Mouse (Mus musculus): ENCODE results near the gene Sel1l3. TPM values are rescaled to one million over a fixed set of nuclear protein-coding genes. Genes with fewer than 3 reads are reported as not detected.
A peak's percentile ranks its signal among the peaks of the same experiment; 100 is the strongest.

Gene Sel1l3
- polyA plus RNA-seq, 1 experiment from 2014 or later: 3.8 TPM

GRCm38 (mm10) chr5:53167564-53167963 lies 46.2 kb downstream of the Sel1l3 start:
- ATAC-seq: no peak
- Histone ChIP-seq H3K27me3 (no peaks in the 10 kb centered on the region), H3K4me2 (replicated peaks) (no peak overlapping the region), H3K27ac (no peak overlapping the region), H3K36me3 (peaks cover 3% of the 10 kb centered on the region; the same call in 1 of the 2 replicates), H3K4me3 (replicated peaks) (no peak overlapping the region), H3K4me1 (replicated peaks) (no peaks in the 10 kb centered on the region), H3K9ac (replicated peaks) (no peak overlapping the region), H3K9me3 (no peaks in the 10 kb centered on the region)
- 94% methylated on average over 4 of the region's 4 CpGs for WGBS

GRCm38 (mm10) chr5:53165672-53166071 lies 48.1 kb downstream of the Sel1l3 start:
- H3K9me3 ChIP-seq: no peaks in the 10 kb centered on the region
- no peaks in the 10 kb centered on the region for H3K4me1 ChIP-seq (replicated peaks)
- 94% methylated on average over 5 of the region's 5 CpGs for WGBS
- no peaks in the 10 kb centered on the region for H3K27me3 ChIP-seq
- no peak for ATAC-seq
- no peak overlapping the region for H3K27ac ChIP-seq
- peaks cover 3% of the 10 kb centered on the region; the same call in 1 of the 2 replicates for H3K36me3 ChIP-seq
- no peak overlapping the region for H3K9ac ChIP-seq (replicated peaks)
- no peak overlapping the region for H3K4me2 ChIP-seq (replicated peaks)
- H3K4me3 ChIP-seq (replicated peaks): no peak overlapping the region

- no peaks in the 10 kb centered on the region for H3K27me3 ChIP-seq
- peak; percentile 37; the same call in 1 of the 2 replicates for ATAC-seq
- WGBS: 91% methylated on average over 8 of the region's 8 CpGs
- no peak overlapping the region for H3K4me3 ChIP-seq (replicated peaks)
- no peaks in the 10 kb centered on the region for H3K9me3 ChIP-seq
- no peaks in the 10 kb centered on the region for H3K4me1 ChIP-seq (replicated peaks)
- H3K4me2 ChIP-seq (replicated peaks): no peak overlapping the region
- H3K27ac ChIP-seq: no peak overlapping the region
- no peak overlapping the region for H3K9ac ChIP-seq (replicated peaks)
- H3K36me3 ChIP-seq: peaks cover 2% of the 10 kb centered on the region; the same call in 1 of the 2 replicates
Measured at GRCm38 (mm10) chr5:53162436-53162835, 51.3 kb downstream of the Sel1l3 start.

GRCm38 (mm10) chr5:53161506-53162186 lies 52.1 kb downstream of the Sel1l3 start:
- 91% methylated on average over 8 of the region's 8 CpGs for WGBS

GRCm38 (mm10) chr5:53160207-53160606 lies 53.5 kb downstream of the Sel1l3 start:
- Histone ChIP-seq H3K4me3 (replicated peaks) (no peak overlapping the region), H3K27me3 (no peaks in the 10 kb centered on the region), H3K4me1 (replicated peaks) (peaks cover 10% of the 10 kb centered on the region; the same call in 1 of the 2 replicates), H3K4me2 (replicated peaks) (no peak overlapping the region), H3K27ac (no peak overlapping the region), H3K9ac (replicated peaks) (no peak overlapping the region), H3K9me3 (no peaks in the 10 kb centered on the region), H3K36me3 (no peaks in the 10 kb centered on the region)
- 83% methylated on average over 6 of the region's 6 CpGs for WGBS
- no peak for ATAC-seq

More at GRCm38 (mm10) chr5:53161506-53162186, 52.1 kb downstream of the Sel1l3 start:
- no peak overlapping the region for H3K4me3 ChIP-seq (replicated peaks)
- H3K36me3 ChIP-seq: no peaks in the 10 kb centered on the region
- no peaks in the 10 kb centered on the region for H3K9me3 ChIP-seq
- ATAC-seq: no peak
- no peaks in the 10 kb centered on the region for H3K4me1 ChIP-seq (replicated peaks)
- H3K27ac ChIP-seq: no peak overlapping the region
- no peak overlapping the region for H3K4me2 ChIP-seq (replicated peaks)
- H3K27me3 ChIP-seq: no peaks in the 10 kb centered on the region
- H3K9ac ChIP-seq (replicated peaks): no peak overlapping the region

- WGBS: 87% methylated on average over 4 of the region's 4 CpGs
- no peak for ATAC-seq
Measured at GRCm38 (mm10) chr5:53159631-53160030, 54.1 kb downstream of the Sel1l3 start.

GRCm38 (mm10) chr5:53159166-53159565 lies 54.6 kb downstream of the Sel1l3 start:
- Histone ChIP-seq H3K4me1 (replicated peaks) (peaks cover 10% of the 10 kb centered on the region; the same call in 1 of the 2 replicates), H3K36me3 (no peaks in the 10 kb centered on the region), H3K9me3 (no peaks in the 10 kb centered on the region), H3K9ac (replicated peaks) (no peak overlapping the region), H3K27ac (no peak overlapping the region), H3K27me3 (no peaks in the 10 kb centered on the region), H3K4me3 (replicated peaks) (no peak overlapping the region), H3K4me2 (replicated peaks) (no peak overlapping the region)
- WGBS: 94% methylated on average over 3 of the region's 3 CpGs
- ATAC-seq: no peak

More at GRCm38 (mm10) chr5:53159631-53160030, 54.1 kb downstream of the Sel1l3 start:
- no peak overlapping the region for H3K4me2 ChIP-seq (replicated peaks)
- H3K4me1 ChIP-seq (replicated peaks): peaks cover 10% of the 10 kb centered on the region; the same call in 1 of the 2 replicates
- no peak overlapping the region for H3K9ac ChIP-seq (replicated peaks)
- no peak overlapping the region for H3K27ac ChIP-seq
- no peak overlapping the region for H3K4me3 ChIP-seq (replicated peaks)
- H3K36me3 ChIP-seq: no peaks in the 10 kb centered on the region
- H3K9me3 ChIP-seq: no peaks in the 10 kb centered on the region
- no peaks in the 10 kb centered on the region for H3K27me3 ChIP-seq

GRCm38 (mm10) chr5:53155985-53156679 lies 57.6 kb downstream of the Sel1l3 start:
- 58% methylated on average over 13 of the region's 13 CpGs for WGBS
- peaks cover 14% of the 10 kb centered on the region for H3K4me1 ChIP-seq (replicated peaks)
- no peaks in the 10 kb centered on the region for H3K36me3 ChIP-seq
- H3K4me3 ChIP-seq (replicated peaks): no peak overlapping the region
- no peak for ATAC-seq
- no peak overlapping the region for H3K9ac ChIP-seq (replicated peaks)
- 0 out of 2 replicates have a peak, but pooled peaks cover 5% of the 10 kb centered on the region for H3K27me3 ChIP-seq
- no peak overlapping the region for H3K27ac ChIP-seq
- no peaks in the 10 kb centered on the region for H3K9me3 ChIP-seq
- H3K4me2 ChIP-seq (replicated peaks): no peak overlapping the region

GRCm38 (mm10) chr5:53154501-53154900 lies 59.2 kb downstream of the Sel1l3 start:
- H3K27ac ChIP-seq: no peak overlapping the region
- H3K4me2 ChIP-seq (replicated peaks): no peak overlapping the region
- 0 out of 2 replicates have a peak, but pooled peaks cover 5% of the 10 kb centered on the region for H3K27me3 ChIP-seq
- no peak for ATAC-seq
- no peaks in the 10 kb centered on the region for H3K36me3 ChIP-seq
- H3K4me1 ChIP-seq (replicated peaks): peaks cover 19% of the 10 kb centered on the region
- no peaks in the 10 kb centered on the region for H3K9me3 ChIP-seq
- WGBS: 91% methylated on average over 2 of the region's 2 CpGs
- no peak overlapping the region for H3K9ac ChIP-seq (replicated peaks)
- no peak overlapping the region for H3K4me3 ChIP-seq (replicated peaks)

- Histone ChIP-seq H3K27ac (no peak overlapping the region), H3K4me1 (replicated peaks) (peaks cover 19% of the 10 kb centered on the region), H3K36me3 (no peaks in the 10 kb centered on the region), H3K9me3 (no peaks in the 10 kb centered on the region), H3K9ac (replicated peaks) (no peak overlapping the region), H3K4me2 (replicated peaks) (no peak overlapping the region), H3K27me3 (0 out of 2 replicates have a peak, but pooled peaks cover 7% of the 10 kb centered on the region), H3K4me3 (replicated peaks) (no peak overlapping the region)
- no peak for ATAC-seq
- 82% methylated on average over 2 of the region's 2 CpGs for WGBS
Measured at GRCm38 (mm10) chr5:53154078-53154477, 59.6 kb downstream of the Sel1l3 start.

GRCm38 (mm10) chr5:53153144-53153543 lies 60.6 kb downstream of the Sel1l3 start:
- Histone ChIP-seq H3K9me3 (no peaks in the 10 kb centered on the region), H3K9ac (replicated peaks) (no peak overlapping the region), H3K27ac (no peak overlapping the region), H3K27me3 (0 out of 2 replicates have a peak, but pooled peaks cover 7% of the 10 kb centered on the region), H3K36me3 (no peaks in the 10 kb centered on the region), H3K4me1 (replicated peaks) (peaks cover 19% of the 10 kb centered on the region), H3K4me3 (replicated peaks) (no peak overlapping the region), H3K4me2 (replicated peaks) (no peak overlapping the region)
- ATAC-seq: no peak
- 74% methylated on average over 5 of the region's 5 CpGs for WGBS

- peaks cover 23% of the 10 kb centered on the region for H3K4me1 ChIP-seq (replicated peaks)
- no peak overlapping the region for H3K4me2 ChIP-seq (replicated peaks)
- no peak overlapping the region for H3K9ac ChIP-seq (replicated peaks)
- H3K27ac ChIP-seq: no peak overlapping the region
- H3K36me3 ChIP-seq: no peaks in the 10 kb centered on the region
- no peak overlapping the region for H3K4me3 ChIP-seq (replicated peaks)
- H3K9me3 ChIP-seq: no peaks in the 10 kb centered on the region
- H3K27me3 ChIP-seq: 0 out of 2 replicates have a peak, but pooled peaks cover 10% of the 10 kb centered on the region
- no peak for ATAC-seq
- 60% methylated on average over 18 of the region's 18 CpGs for WGBS
Measured at GRCm38 (mm10) chr5:53151379-53151960, 62.3 kb downstream of the Sel1l3 start.
